Mouse (Mus musculus) liver, postnatal 0 days (tissue): ENCODE measurements around the gene Fas. TPM values are rescaled to one million over a fixed set of nuclear protein-coding genes. Genes with fewer than 3 reads are reported as not detected.

ENCODE experiments used
- ATAC-seq: fragments of 200-750 bp; cut with Nextera tagmentation; 2 replicates; pipeline ENCODE4 v1.8.0; 2017; ENCODE audit warnings: mild to moderate bottlenecking, moderate library complexity
- DNase-seq: peaks from one replicate; pipeline ENCODE4 v3.0.0-alpha.2; 2016
- H3K27ac ChIP-seq: fragments of 300-500 bp; sonication (generic); 2 replicates; pipeline ENCODE4 v1.5.1; 2014; ENCODE audit warnings: antibody characterized with exemption, moderate library complexity, mild to moderate bottlenecking, low read depth
- H3K27me3 ChIP-seq: fragments of 300-500 bp; sonication (generic); 2 replicates; pipeline ENCODE4 v1.6.1; 2014; ENCODE audit warnings: low read length, control low read depth, mixed read lengths; ENCODE audit not compliant: insufficient read depth
- H3K36me3 ChIP-seq: fragments of 300-500 bp; sonication (generic); replicated peaks from 2 replicates; pipeline ENCODE4 v1.6.1; 2014; ENCODE audit warnings: mild to moderate bottlenecking, control low read depth, low read length, moderate library complexity, mixed read lengths; ENCODE audit not compliant: insufficient read depth
- H3K4me1 ChIP-seq: fragments of 300-500 bp; sonication (generic); 2 replicates; pipeline ENCODE4 v1.6.1; 2014; ENCODE audit warnings: antibody characterized with exemption, mild to moderate bottlenecking, control low read depth; ENCODE audit not compliant: insufficient read depth
- H3K4me2 ChIP-seq: fragments of 300-500 bp; sonication (generic); 2 replicates; pipeline ENCODE4 v1.6.1; 2014; ENCODE audit warnings: low read depth, mild to moderate bottlenecking, low read length, moderate library complexity, mixed read lengths
- H3K4me3 ChIP-seq: fragments of 300-500 bp; sonication (generic); 2 replicates; pipeline ENCODE4 v1.5.1; 2014; ENCODE audit warnings: low read depth, low read length
- H3K9ac ChIP-seq: fragments of 300-500 bp; sonication (generic); replicated peaks from 2 replicates; pipeline ENCODE4 v1.6.1; 2014; ENCODE audit warnings: mild to moderate bottlenecking, moderate library complexity
- H3K9me3 ChIP-seq: fragments of 300-500 bp; sonication (generic); 2 replicates; pipeline ENCODE4 v1.6.1; 2016; ENCODE audit warnings: mild to moderate bottlenecking, control low read depth, low read length, mixed read lengths
- CTCF ChIP-seq: sonication (generic); IDR thresholded peaks from 2 replicates; pipeline ENCODE4 v1.5.1; 2016; ENCODE audit warnings: antibody characterized with exemption, low read depth
- EP300 ChIP-seq: IDR thresholded peaks from 2 replicates; pipeline ENCODE4 v1.6.1; 2016; ENCODE audit warnings: antibody characterized with exemption, low read depth, mild to moderate bottlenecking
- WGBS: fragments of 180-500 bp; shearing (Covaris S2); extraction: QIAGEN DNeasy Blood & Tissue Kit; methylation state at CpG from one replicate; pipeline ENCODE4 v1.1.7; 2014; ENCODE audit not compliant: insufficient replicate concordance; 5-methylcytosine and 5-hydroxymethylcytosine counted together
- polyA plus RNA-seq: library from polyadenylated mRNA; unstranded; fragments of >200 nt; fragmentation: Nextera tagmentation; extraction: Ambion mirVana; gene quantifications from 2 replicates; pipeline ENCODE4 v1.2.1, GENCODE M21; 2015

Fas gene
- polyA plus RNA-seq, 1 experiment from 2014 or later: 37.1 TPM

DNA sequence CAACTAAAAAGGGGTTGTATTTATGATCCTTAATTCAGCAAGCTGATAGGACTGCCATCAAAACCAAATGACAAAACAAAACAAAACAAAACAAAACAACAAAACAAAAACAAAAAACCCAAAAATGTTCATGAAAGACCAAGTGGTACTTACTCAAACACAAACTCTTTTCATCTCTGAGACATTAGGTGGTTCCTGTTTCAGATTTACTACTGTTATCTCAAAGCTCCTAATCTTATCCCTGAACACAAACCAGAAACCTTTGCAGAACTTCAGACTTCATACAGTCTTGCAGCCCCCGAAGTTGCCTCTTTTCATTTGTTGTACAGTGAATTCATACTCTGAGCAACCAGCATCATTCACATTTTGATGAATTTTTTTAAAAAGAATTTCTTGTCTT is 8.1 kb downstream of the Fas start:
- TF ChIP-seq CTCF: no peak
- no peak for TF ChIP-seq EP300
- H3K4me2 ChIP-seq: no peak overlapping the region
- H3K36me3 ChIP-seq: no peaks in the 10 kb centered on the region; the same call in 1 of the 2 replicates
- DNase-seq (no peak), ATAC-seq (no peak)
- no peak overlapping the region for H3K27ac ChIP-seq
- H3K9me3 ChIP-seq: no peaks in the 10 kb centered on the region
- 41% methylated on average over 1 of the region's 1 CpGs for WGBS
- 0 out of 2 replicates have a peak, but pooled peaks cover 2% of the 10 kb centered on the region for H3K4me1 ChIP-seq
- H3K4me3 ChIP-seq: no peak overlapping the region
- H3K9ac ChIP-seq: no peak overlapping the region
- no peaks in the 10 kb centered on the region for H3K27me3 ChIP-seq

- no peak overlapping the region for H3K4me3 ChIP-seq
- H3K27me3 ChIP-seq: no peaks in the 10 kb centered on the region
- no peak for ATAC-seq
- H3K9me3 ChIP-seq: no peaks in the 10 kb centered on the region
- DNase-seq: no peak
- H3K4me1 ChIP-seq: 0 out of 2 replicates have a peak, but pooled peaks cover 2% of the 10 kb centered on the region
- WGBS: 62% methylated on average over 4 of the region's 4 CpGs
- H3K27ac ChIP-seq: no peak overlapping the region
- no peaks in the 10 kb centered on the region; the same call in 1 of the 2 replicates for H3K36me3 ChIP-seq
- TF ChIP-seq EP300 (no peak), CTCF (no peak)
- no peak overlapping the region for H3K4me2 ChIP-seq
- H3K9ac ChIP-seq: no peak overlapping the region
These were observed 8.8 kb downstream of the Fas start for GRCm38 (mm10) chr19:34299229-34299628.

- no peak for ATAC-seq
- Histone ChIP-seq H3K36me3 (no peaks in the 10 kb centered on the region; the same call in 1 of the 2 replicates), H3K27me3 (no peaks in the 10 kb centered on the region), H3K9ac (no peak overlapping the region), H3K9me3 (no peaks in the 10 kb centered on the region), H3K27ac (no peak overlapping the region), H3K4me3 (no peak overlapping the region), H3K4me2 (no peak overlapping the region), H3K4me1 (no peaks in the 10 kb centered on the region)
- TF ChIP-seq EP300 (no peak), CTCF (no peak)
- WGBS: 84% methylated on average over 2 of the region's 2 CpGs
- no peak for DNase-seq
These were observed 10.0 kb downstream of the Fas start for GRCm38 (mm10) chr19:34300430-34300829.

GRCm38 (mm10) chr19:34304917-34305316 is 14.5 kb downstream of the Fas start:
- H3K36me3 ChIP-seq: peaks cover 2% of the 10 kb centered on the region; the same call in 1 of the 2 replicates
- no peak for DNase-seq
- no peaks in the 10 kb centered on the region for H3K9me3 ChIP-seq
- no peak overlapping the region for H3K4me3 ChIP-seq
- TF ChIP-seq EP300 (no peak), CTCF (no peak)
- no peak overlapping the region for H3K4me2 ChIP-seq
- H3K27ac ChIP-seq: no peak overlapping the region
- no peak overlapping the region for H3K9ac ChIP-seq
- no peak for ATAC-seq
- H3K27me3 ChIP-seq: no peaks in the 10 kb centered on the region
- H3K4me1 ChIP-seq: no peaks in the 10 kb centered on the region

GRCm38 (mm10) chr19:34306794-34307193 is 16.3 kb downstream of the Fas start:
- Histone ChIP-seq H3K27me3 (no peaks in the 10 kb centered on the region), H3K27ac (no peak overlapping the region), H3K9ac (no peak overlapping the region), H3K4me2 (no peak overlapping the region), H3K4me3 (no peak overlapping the region), H3K9me3 (no peaks in the 10 kb centered on the region), H3K4me1 (0 out of 2 replicates have a peak, but pooled peaks cover 2% of the 10 kb centered on the region), H3K36me3 (0 out of 2 replicates have a peak, but pooled peaks cover 2% of the 10 kb centered on the region)
- ATAC-seq: no peak
- WGBS: 71% methylated on average over 6 of the region's 6 CpGs
- no peak for DNase-seq
- no peak for TF ChIP-seq EP300
- TF ChIP-seq CTCF: no peak

DNA sequence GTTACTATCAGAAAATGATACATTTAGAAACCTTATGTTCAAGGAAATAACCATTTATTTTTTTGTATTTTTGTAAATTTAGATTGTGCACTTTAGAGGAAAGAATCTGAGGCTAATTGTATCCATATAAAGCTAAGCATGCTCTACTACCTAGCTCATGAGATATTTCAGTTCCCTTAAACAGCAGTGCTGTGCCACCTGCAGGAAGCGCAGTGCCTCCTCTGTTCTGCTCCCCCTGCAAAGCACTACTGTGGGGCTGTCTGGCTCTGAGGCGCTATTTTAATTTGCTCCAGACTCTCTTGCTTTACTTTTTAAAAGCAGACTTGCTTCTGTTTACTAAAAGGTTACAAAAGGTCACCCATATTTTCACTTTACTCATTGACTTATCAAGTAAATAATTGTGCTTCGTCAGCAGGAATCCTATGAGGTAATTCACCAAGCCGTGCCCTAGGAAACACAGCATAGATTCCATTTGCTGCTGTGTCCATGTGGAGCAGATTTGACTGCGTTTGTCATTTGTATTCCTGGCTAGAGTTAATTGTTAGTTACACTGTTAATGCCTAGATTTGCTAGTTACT is 21.8 kb downstream of the Fas start:
- 52% methylated on average over 5 of the region's 5 CpGs for WGBS
- Histone ChIP-seq H3K36me3 (0 out of 2 replicates have a peak, but pooled peaks cover 2% of the 10 kb centered on the region), H3K4me3 (no peak overlapping the region), H3K27me3 (no peaks in the 10 kb centered on the region), H3K9ac (no peak overlapping the region), H3K4me1 (0 out of 2 replicates have a peak, but pooled peaks cover 2% of the 10 kb centered on the region), H3K9me3 (no peaks in the 10 kb centered on the region), H3K4me2 (no peak overlapping the region), H3K27ac (no peak overlapping the region)
- DNase-seq: no peak
- ATAC-seq: no peak
- TF ChIP-seq EP300 (no peak), CTCF (peak; percentile 33)

DNA sequence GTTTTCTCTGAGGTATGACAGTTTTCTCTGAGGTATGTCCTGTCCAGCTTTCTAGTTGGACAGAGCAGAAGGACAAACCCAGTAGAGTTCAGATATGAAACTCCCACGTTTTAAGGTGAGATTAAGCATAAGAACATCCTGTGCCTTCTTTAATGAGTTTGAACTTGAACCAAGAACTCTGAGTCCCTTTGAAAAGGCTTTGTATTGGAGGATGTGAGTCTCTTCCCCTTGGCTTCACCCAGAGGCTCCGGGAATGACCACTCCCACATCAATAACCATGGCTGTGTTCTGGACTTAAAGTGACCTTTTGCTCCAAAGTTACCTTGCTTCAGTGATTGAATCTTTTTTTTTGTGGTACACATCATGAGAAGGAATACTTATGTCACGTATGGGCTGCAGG is 37.6 kb downstream of the Fas start:
- no peak for DNase-seq
- Histone ChIP-seq H3K27me3 (no peaks in the 10 kb centered on the region), H3K27ac (no peak overlapping the region), H3K4me1 (no peaks in the 10 kb centered on the region), H3K4me2 (no peak overlapping the region), H3K4me3 (no peak overlapping the region), H3K36me3 (no peaks in the 10 kb centered on the region), H3K9me3 (no peaks in the 10 kb centered on the region), H3K9ac (no peak overlapping the region)
- WGBS: 48% methylated on average over 3 of the region's 3 CpGs
- TF ChIP-seq CTCF (no peak), EP300 (no peak)
- no peak for ATAC-seq
